Mouse (Mus musculus) heart, postnatal 10 days (tissue): Measurements from ENCODE around the gene Tfap4. TPM values are rescaled to one million over a fixed set of nuclear protein-coding genes. Genes with fewer than 3 reads are reported as not detected.
A peak's percentile ranks its signal among the peaks of the same experiment; 100 is the strongest.

Experiments
- DNase-seq, 2 experiments: peaks; one replicate each; pipeline ENCODE4 v3.0.0; 2021
- intact Hi-C: fragments of 180-260 bp; cut with DNase I; formaldehyde crosslinking; loops from one replicate; pipeline ENCODE4 v1.15.1; 2025
- total RNA-seq, 2 experiments: library from RNA; stranded (reverse); gene quantifications; 2 replicates each; pipeline ENCODE4 v1.2.3; 2021

Tfap4 gene
- total RNA-seq, 2 experiments from 2014 or later: 4.1 to 4.3 TPM

- peak; percentile 58 to 60 for DNase-seq
- intact Hi-C loops: no loop called here
Observed at GRCm38 (mm10) chr16:4495861-4496260, 63.8 kb downstream of the Tfap4 start.

Other genes starting within 250 kb of the Tfap4 start
- gene Adcy9, start 139.4 kb downstream of the Tfap4 start, total RNA-seq: 10 to 100 TPM; 20.8 to 21.6 TPM
- 1,000 to 10,000 TPM; 1,081 to 1,153 TPM for gene Srl, start 18.0 kb downstream of the Tfap4 start, total RNA-seq
- gene Glis2, start 34.9 kb upstream of the Tfap4 start, total RNA-seq: 10 to 100 TPM; 27.6 to 34.5 TPM
- gene Pam16, start 65.1 kb upstream of the Tfap4 start, total RNA-seq: 100 to 1,000 TPM in 1 of 2 experiments, 10 to 100 TPM in 1; 96.6 to 125 TPM
- gene Vasn, start 80.1 kb upstream of the Tfap4 start, total RNA-seq: 10 to 100 TPM; 13.6 to 18.0 TPM
- 100 to 1,000 TPM; 106 to 107 TPM for gene Dnaja3, start 80.1 kb upstream of the Tfap4 start, total RNA-seq
- 10 to 100 TPM; 24.6 to 26.1 TPM for gene Coro7, start 119.9 kb upstream of the Tfap4 start, total RNA-seq
- 1 to 10 TPM; 7.0 to 7.8 TPM for gene Nmral1, start 159.5 kb upstream of the Tfap4 start, total RNA-seq
- gene Hmox2, start 166.5 kb upstream of the Tfap4 start, total RNA-seq: 10 to 100 TPM; 71.1 to 73.4 TPM
- gene Cdip1, start 230.4 kb upstream of the Tfap4 start, total RNA-seq: 10 to 100 TPM; 89.4 to 96.2 TPM